Mouse (Mus musculus) C2C12 (cell line): ENCODE data around the gene Hist1h2ai. TPM values are rescaled to one million over a fixed set of nuclear protein-coding genes. Genes with fewer than 3 reads are reported as not detected.

ENCODE experiments used
- H3K27me3 ChIP-seq: one replicate; pipeline ENCODE4 v1.6.1; 2011; ENCODE audit not compliant: control insufficient read depth, insufficient read depth, insufficient read length
- H3K36me3 ChIP-seq: one replicate; pipeline ENCODE4 v1.6.1; 2011; ENCODE audit not compliant: control insufficient read depth, insufficient read depth
- H3K4me3 ChIP-seq: one replicate; pipeline ENCODE4 v1.5.1; 2011; ENCODE audit warnings: mild to moderate bottlenecking, control low read depth; ENCODE audit not compliant: poor library complexity, insufficient read depth, severe bottlenecking
- H3K79me2 ChIP-seq: one replicate; pipeline ENCODE4 v1.6.1; 2011; ENCODE audit not compliant: control insufficient read depth, insufficient read depth
- H3K79me3 ChIP-seq: one replicate; pipeline ENCODE4 v1.6.1; 2011; ENCODE audit warnings: low read depth, control low read depth
- H3ac ChIP-seq: one replicate; pipeline ENCODE3; 2011; ENCODE audit warnings: low read depth; ENCODE audit not compliant: control insufficient read depth, insufficient read length
- CEBPB ChIP-seq: IDR thresholded peaks from one replicate; pipeline ENCODE4 v1.6.1; 2011; ENCODE audit warnings: low read depth, mild to moderate bottlenecking, control low read depth, moderate library complexity
- CTCF ChIP-seq: IDR thresholded peaks from one replicate; pipeline ENCODE4 v1.5.1; 2011; ENCODE audit not compliant: control insufficient read depth, insufficient read depth, insufficient read length
- FOSL1 ChIP-seq: IDR thresholded peaks from one replicate; pipeline ENCODE4 v1.8.0; 2011; ENCODE audit warnings: mild to moderate bottlenecking, low read length; ENCODE audit not compliant: poor library complexity, insufficient read depth, severe bottlenecking
- MAX ChIP-seq: IDR thresholded peaks from one replicate; pipeline ENCODE4 v1.6.1; 2011; ENCODE audit warnings: mild to moderate bottlenecking, control low read depth
- MYOD1 ChIP-seq: IDR thresholded peaks from one replicate; pipeline ENCODE4 v1.6.1; 2011; ENCODE audit warnings: low read depth; ENCODE audit not compliant: control insufficient read depth, insufficient read length
- MYOG ChIP-seq: IDR thresholded peaks from one replicate; pipeline ENCODE4 v1.6.1; 2011; ENCODE audit not compliant: control insufficient read depth, insufficient read length; ENCODE audit errors: extremely low read depth
- USF1 ChIP-seq: IDR thresholded peaks from one replicate; pipeline ENCODE4 v1.6.1; 2011; ENCODE audit warnings: low read depth, mild to moderate bottlenecking, control low read depth, moderate library complexity
- microRNA-seq: library from miRNA; unstranded; fragments of <30 nt; microRNA quantifications from one replicate; pipeline ENCODE4, GENCODE M21; 2019; ENCODE audit warnings: borderline microRNAs expressed
- polyA plus RNA-seq: library from polyadenylated mRNA; unstranded; fragments of >200 nt; fragmentation: generic; extraction: Trizol; gene quantifications from one replicate; pipeline ENCODE4 v1.2.1, GENCODE M21; 2012; ENCODE audit warnings: missing spikeins

Hist1h2ai gene
- polyA plus RNA-seq, 1 experiment, result 15.6 TPM

GRCm38 (mm10) chr13:21755707-21756106 is 39.5 kb downstream of the Hist1h2ai start:
- no peak for TF ChIP-seq MYOG
- TF ChIP-seq MYOD1, result no peak
- no peak for TF ChIP-seq CTCF
- TF ChIP-seq USF1, result no peak
- no peak for TF ChIP-seq FOSL1
- no peak for TF ChIP-seq MAX
- TF ChIP-seq CEBPB, result no peak
- Histone ChIP-seq H3K79me3 (no peaks in the 10 kb centered on the region), H3ac (no peak overlapping the region), H3K36me3 (no peaks in the 10 kb centered on the region), H3K27me3 (no peaks in the 10 kb centered on the region), H3K4me3 (no peak overlapping the region), H3K79me2 (no peaks in the 10 kb centered on the region)

Small RNA genes lying within 50 kb of the gene (microRNA-seq; reads per million reads assigned to microRNA genes)
- gene Gm44357, result 0.16 reads per million
- not detected for gene Gm44367
- gene Gm44454, result not detected

Other genes with a start within 250 kb of the Hist1h2ai start
- gene Nkapl, start 247.9 kb upstream of the Hist1h2ai start, polyA plus RNA-seq, result 0.02 TPM
- gene Zkscan4, start 237.5 kb upstream of the Hist1h2ai start, polyA plus RNA-seq, result not detected
- gene Gm10065, start 237.0 kb upstream of the Hist1h2ai start, polyA plus RNA-seq, result not detected
- gene AK157302, start 221.2 kb upstream of the Hist1h2ai start, polyA plus RNA-seq, result 0.23 TPM
- gene Gm11273, start 215.0 kb upstream of the Hist1h2ai start, polyA plus RNA-seq, result 22.1 TPM
- gene Zkscan8, start 185.3 kb upstream of the Hist1h2ai start, polyA plus RNA-seq, result 0.97 TPM
- gene Olfr1366, start 173.6 kb upstream of the Hist1h2ai start, polyA plus RNA-seq, result 0.02 TPM
- not detected for gene Olfr1535, start 156.5 kb upstream of the Hist1h2ai start, polyA plus RNA-seq
- gene Olfr1364, start 134.7 kb upstream of the Hist1h2ai start, polyA plus RNA-seq, result not detected
- not detected for gene Olfr1362, start 102.4 kb upstream of the Hist1h2ai start, polyA plus RNA-seq
- gene Olfr11, start 73.9 kb upstream of the Hist1h2ai start, polyA plus RNA-seq, result 0.01 TPM
- gene Olfr1361, start 53.0 kb upstream of the Hist1h2ai start, polyA plus RNA-seq, result not detected
- not detected for gene Olfr1360, start 39.0 kb upstream of the Hist1h2ai start, polyA plus RNA-seq
- not detected for gene Olfr1359, start 18.3 kb upstream of the Hist1h2ai start, polyA plus RNA-seq
- gene Hist1h2bl, start 279 bp upstream of the Hist1h2ai start, polyA plus RNA-seq, result 9.1 TPM
- gene Hist1h3h, start 1.2 kb downstream of the Hist1h2ai start, polyA plus RNA-seq, result 15.6 TPM
- 3.4 TPM for gene Hist1h2bm, start 5.6 kb downstream of the Hist1h2ai start, polyA plus RNA-seq
- gene Hist1h4j, start 18.6 kb downstream of the Hist1h2ai start, polyA plus RNA-seq, result 2.9 TPM
- gene Hist1h4k, start 34.1 kb downstream of the Hist1h2ai start, polyA plus RNA-seq, result 10.3 TPM
- 5.9 TPM for gene Hist1h2ak, start 37.4 kb downstream of the Hist1h2ai start, polyA plus RNA-seq
- 3.8 TPM for gene Hist1h2bn, start 37.7 kb downstream of the Hist1h2ai start, polyA plus RNA-seq
- 1.6 TPM for gene Hist1h1b, start 64.2 kb downstream of the Hist1h2ai start, polyA plus RNA-seq
- 9.4 TPM for gene Hist1h3i, start 66.9 kb downstream of the Hist1h2ai start, polyA plus RNA-seq
- gene Hist1h2an, start 70.8 kb downstream of the Hist1h2ai start, polyA plus RNA-seq, result 18.1 TPM
- 2.6 TPM for gene Hist1h2bp, start 71.0 kb downstream of the Hist1h2ai start, polyA plus RNA-seq
- 20.3 TPM for gene Hist1h2bq, start 93.8 kb downstream of the Hist1h2ai start, polyA plus RNA-seq
- gene Hist1h2ao, start 94.0 kb downstream of the Hist1h2ai start, polyA plus RNA-seq, result not detected
- not detected for gene Hist1h4m, start 95.3 kb downstream of the Hist1h2ai start, polyA plus RNA-seq
- 17.3 TPM for gene Hist1h4n, start 115.8 kb downstream of the Hist1h2ai start, polyA plus RNA-seq
- gene Hist1h2ap, start 117.1 kb downstream of the Hist1h2ai start, polyA plus RNA-seq, result 2,018 TPM
- 19.7 TPM for gene Hist1h2br, start 117.3 kb downstream of the Hist1h2ai start, polyA plus RNA-seq
- 1.4 TPM for gene Zfp184, start 228.7 kb downstream of the Hist1h2ai start, polyA plus RNA-seq